Mouse (Mus musculus): ENCODE data around the gene Prss53. TPM values are rescaled to one million over a fixed set of nuclear protein-coding genes. Genes with fewer than 3 reads are reported as not detected.

The Prss53 gene
- total RNA-seq (2021) = 1.2 and 2.2 TPM in 2 replicates
- long read RNA-seq, partial matches to known transcripts = 0 of 1 reads
- long read RNA-seq, other reads (novel, unspliced or antisense) = 1 of 1 reads

DNA sequence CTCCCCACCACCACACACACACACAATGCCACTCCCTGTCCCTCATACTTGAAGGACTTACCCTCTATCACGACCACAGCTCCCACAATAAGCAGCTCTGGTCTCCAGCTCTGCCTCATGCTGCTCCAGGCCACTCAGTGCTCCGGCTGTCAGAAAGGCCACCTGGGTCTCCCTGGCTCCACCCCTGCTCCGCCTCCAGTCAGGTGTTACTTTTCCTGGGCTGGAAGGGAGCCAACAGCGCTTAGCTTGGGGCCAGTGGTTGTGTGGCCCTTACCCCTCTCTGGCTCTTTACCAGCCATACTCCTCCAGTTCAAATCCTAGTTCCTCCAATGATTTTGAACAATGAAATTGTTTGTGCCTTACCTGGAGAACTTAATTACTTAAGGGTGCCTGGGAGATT is at the start of gene Prss53:
Gene Prss53 (minus strand): TSS at position 173 of the 400 bp plus-strand sequence.
- no peak for DNase-seq

DNA sequence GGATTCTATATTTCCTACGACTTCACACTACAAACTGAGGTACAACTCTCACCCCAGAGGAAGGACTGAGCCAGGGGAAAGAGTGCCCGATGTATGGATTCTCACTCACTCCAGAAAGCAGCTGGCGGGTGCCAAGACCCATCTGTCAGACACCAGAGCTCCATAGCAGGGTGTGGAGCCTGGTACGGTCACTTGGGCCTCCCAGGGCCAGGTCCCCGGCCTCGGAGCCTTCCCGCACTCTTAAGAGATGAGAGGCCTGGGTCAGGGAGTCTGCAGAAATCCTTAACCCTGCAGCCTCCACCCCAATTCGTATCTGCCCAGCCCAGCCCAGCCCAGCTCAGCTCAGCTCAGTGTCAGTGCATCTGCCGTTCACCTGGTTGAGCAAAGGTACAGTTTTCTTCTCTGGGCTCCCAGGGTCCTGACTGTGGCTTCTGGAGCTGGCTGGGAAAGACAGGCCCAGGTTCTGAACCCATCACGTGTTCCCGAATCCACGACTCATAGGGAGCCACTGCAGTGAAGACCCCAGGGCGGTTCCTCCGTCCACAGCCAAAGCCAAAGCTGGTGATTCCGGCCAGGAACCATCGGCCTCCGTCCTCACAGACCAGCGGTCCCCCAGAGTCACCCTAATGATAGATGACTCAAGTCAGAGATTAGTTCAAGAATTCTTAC is 45.6 kb upstream of the Prss53 start:
- no peak for DNase-seq

DNA sequence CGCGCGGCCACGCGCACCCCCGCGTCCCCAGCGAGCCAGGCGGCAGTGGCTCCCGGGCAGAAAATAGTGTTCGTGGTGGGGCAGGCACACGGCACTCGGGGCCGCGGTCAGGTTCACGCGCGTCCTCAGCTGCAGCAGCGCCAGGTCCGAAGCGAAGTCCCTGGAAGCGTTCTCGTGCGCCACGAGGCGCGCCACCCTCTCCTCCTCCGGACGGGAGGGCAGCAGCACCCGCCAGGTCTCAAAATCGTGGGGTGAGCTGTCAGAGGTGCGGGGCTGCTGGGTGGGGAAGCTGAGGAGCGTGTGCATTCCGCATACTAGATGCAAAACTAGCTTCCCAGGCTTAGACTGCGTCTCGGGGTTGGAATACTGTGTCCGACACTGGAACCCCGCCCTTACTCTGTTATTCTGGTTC is 45.0 kb upstream of the Prss53 start:
- no peak for DNase-seq

DNA sequence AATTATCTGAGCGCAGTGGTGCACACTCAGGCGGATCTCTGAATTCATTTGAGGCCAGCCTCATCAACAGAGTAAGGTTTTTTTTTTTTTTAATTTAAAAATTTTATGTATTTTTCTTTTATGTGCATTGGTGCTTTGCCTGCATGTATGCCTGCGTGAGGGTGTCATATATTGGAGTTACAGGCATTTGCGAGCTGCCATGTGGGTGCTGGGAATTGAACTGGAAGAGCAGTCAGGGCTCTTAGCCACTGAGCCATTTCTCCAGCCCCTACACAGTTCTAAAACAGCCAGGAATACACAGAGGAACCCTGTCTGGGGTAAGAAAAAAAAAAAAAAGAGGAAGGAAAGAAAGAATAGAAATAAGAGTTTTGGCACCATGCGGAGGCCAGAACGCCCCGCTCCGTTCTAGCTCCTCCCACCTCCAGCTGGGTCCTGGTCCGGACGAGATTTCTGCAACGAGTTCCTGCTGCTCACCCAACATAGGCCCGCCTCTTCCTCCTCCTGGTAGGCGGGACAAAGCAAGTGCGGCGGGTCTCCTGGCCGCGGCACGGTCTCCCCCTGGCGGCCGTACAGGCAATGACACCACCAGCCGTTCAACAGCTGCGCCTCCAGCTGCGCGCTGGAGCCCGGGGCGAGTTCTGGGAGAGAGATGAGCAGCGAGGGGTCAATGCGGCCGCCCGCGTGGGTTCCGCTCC is 44.4 kb upstream of the Prss53 start:
- DNase-seq = peak; percentile 94

DNA sequence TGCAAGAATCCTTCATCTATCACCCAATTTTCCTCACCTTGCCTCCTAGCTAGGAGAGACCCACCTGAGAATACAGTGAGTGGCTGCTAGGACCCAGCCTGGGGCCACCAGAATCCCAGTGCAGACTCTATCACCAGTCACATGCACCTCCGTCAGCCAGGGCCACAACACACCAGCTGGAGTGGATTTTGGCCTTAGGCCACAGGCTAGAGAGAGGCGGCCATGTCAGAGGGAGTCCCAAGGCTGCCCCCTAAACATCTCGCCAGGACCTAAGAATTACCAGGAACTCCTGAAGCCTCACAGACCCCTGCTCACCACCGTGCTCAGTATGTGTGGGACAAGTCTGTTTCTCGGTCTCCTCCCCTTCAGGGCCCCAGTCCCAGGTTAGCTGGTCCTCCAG is 43.3 kb upstream of the Prss53 start:
- DNase-seq = no peak

DNA sequence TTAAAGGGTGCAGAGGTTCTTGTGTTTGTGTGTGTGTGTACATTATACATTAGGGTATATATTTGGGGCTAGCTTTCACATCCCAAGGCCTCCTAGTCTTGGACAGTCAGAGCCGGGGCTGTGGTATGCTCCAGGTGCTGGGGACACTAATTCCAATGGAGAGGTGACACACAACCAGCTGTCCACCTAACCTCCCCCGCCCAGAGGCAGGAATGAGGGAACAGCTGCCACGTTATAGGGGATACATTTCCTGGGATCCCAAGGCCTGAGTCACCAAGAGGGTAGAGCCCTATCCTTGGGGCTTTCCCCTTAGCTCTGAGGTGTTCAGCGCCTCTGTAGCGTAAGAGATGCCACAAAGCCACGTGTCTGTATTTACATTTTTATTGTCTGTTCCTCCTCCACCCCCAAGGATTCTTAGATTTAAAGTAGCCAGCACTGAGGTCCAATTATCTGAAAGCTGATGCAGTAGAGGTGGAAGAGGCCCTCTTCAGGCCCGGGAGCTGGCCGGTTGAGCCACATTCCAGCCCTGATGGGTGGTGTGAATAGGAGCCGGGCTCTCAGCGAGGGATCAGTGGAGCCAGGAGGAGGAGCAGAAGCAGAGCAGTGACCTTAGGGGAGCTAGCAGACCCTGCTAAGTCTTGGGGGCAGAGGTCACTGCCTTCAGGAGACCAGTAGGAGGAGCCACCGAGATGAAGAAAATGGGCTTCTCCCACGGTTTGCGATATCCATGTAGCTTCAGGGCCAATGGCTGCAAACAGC is 41.7 kb upstream of the Prss53 start:
- no peak for DNase-seq

DNA sequence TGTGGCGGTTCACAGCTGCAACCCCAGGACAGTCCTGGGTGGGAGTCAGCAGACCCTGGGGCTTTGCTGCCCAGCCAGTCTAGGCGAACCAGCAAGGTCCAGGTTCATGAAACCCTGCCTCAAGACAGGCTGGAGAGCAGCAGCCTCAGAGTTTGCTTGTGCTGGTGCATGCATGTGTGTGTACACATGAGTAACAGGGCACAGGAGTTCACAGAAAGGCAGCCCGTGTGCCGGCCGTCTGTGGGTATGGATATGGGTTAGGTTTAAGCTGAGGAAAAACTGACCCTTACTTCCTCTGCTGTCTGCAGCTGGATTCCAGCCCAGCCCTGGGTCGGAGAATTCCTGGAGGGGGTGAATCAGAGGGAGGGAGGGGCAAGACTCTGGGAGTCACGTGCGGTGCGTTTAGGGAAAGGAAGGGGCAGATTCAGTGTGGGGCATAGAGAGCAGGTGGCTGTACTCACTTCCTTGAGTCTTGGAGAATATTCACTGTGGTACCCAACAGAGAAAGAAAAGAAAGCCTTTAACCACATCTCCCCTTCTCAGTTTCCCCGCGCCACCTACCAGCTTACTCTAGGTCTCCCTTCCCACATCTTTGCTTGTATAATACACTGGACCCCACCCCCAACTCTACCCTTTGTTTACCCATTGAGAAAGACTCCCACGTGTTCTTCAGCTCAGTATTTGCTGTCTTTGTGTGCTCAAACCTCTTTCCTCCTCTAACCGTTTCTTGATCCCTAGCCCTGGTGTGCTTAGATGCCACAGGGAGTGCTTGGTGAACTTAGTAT is 40.8 kb upstream of the Prss53 start:
- peak; percentile 67 for DNase-seq

DNA sequence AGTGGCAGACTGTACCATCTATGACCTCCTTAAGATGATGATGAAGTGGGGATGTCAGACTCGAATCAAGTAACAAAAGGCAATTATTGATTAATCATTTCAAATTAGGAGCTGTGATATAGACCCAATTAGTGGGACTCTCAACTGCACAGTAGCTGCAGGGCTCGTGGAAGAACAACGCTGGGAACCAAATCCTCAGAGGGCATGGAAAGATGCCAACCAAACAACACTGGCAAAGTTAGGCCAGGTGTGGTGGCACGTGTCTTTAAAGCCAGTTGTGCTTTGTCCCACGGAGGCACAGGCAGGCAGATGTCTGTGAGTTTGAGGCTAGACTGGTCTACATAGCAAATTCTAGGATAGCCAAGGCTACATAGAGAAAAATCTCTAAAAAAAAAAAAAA is 39.9 kb upstream of the Prss53 start:
- no peak for DNase-seq

DNA sequence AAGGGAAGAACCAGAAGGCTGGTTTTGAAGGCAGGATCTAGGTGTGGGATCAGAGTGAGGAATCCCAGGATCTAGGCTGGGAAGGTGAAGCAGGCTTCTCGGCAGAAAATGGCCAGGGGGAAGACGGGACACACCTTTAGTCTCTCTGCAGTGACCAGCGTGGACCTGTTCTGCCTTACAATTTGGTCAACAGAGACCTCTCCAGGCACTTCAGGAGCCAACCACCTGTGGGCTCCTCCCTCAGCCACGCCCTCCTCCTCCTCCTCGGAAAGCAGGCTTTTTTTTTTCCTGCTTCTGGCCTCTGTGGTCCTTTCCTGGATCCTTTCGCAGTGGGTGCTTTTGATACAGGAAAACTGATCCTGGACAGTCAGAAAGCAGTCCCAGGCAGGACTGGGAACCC is 39.2 kb upstream of the Prss53 start, which contains the start of gene Prss8:
Gene Prss8 (minus strand): TSS at position 182 of the 400 bp plus-strand sequence.
- DNase-seq = no peak

DNA sequence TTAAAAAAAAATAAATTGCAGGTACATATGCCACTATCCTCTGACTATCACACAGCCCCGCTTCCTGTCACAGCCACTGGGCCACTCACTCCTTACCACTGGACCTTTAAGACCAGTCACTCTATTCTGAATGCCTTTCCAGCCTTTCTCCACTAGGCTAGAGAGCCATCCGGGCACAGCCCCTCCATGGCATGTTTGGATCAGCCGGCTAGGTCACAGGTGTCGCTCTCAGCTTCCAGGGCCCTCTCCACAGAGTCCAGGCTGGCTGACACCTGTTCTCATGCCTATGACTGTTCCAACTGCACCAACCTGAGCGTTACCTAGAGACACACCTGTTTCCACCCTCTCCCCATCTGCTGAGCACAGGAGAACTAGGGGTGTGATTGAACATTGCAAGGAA is 37.8 kb upstream of the Prss53 start:
- DNase-seq = no peak

DNA sequence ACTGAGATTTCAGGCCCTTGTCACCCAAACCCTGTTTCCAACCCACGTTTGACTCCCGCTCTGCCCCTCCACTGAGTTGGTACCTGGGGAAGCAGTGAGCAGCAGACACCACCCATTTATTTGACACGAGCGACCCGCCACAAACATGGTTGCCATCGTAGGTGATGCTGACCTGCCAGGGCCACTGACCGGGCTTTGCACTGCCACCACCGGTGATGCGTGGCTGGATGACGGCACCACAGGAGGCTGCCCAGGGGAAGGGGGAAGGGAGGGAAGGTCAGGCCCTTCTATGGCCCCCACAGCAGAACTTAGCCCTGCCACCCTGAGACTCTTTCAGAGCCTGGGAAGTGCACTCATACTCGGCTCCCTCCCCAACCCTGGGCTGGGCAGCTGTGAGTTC is 37.0 kb upstream of the Prss53 start:
- DNase-seq = no peak

DNA sequence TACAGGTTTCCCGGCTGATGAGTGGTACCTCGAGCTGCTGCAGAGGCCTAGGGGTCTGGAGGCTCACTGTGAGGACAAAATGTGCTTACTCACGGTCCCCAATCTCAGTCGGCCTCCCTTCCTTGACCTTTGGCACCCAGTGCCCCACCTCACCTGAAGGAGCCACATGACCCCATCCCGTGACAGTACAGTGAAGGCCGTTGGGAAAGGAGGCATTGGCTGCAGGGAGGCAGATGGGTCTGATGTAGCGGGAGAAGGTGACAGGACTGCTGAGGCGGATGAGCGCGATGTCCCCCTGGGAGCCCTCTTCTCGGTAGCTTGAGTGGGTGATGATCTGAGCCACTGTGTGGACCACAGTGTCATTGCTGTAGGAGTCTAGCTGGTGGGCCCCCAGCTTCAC is 36.1 kb upstream of the Prss53 start:
- DNase-seq = no peak

DNA sequence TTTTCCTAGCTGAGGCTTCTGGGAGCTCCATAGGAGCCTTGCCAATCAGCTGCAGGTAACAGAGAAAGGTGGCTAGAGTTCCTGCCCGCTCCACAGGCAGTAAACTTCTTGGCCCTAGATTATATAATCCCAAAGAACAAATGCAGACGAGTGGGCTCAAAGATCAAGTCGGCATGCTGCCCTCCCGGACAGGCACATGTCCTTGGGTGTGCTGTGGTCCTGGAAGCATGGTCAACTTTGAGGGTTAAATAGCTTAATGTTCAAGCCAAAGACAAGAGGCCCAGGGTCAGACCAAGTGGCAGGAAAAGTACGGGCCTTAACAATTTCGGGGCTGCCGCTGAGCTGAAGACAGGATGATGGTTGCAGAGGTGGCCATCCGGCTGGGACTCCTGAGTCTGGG is 35.3 kb upstream of the Prss53 start:
- DNase-seq = no peak

DNA sequence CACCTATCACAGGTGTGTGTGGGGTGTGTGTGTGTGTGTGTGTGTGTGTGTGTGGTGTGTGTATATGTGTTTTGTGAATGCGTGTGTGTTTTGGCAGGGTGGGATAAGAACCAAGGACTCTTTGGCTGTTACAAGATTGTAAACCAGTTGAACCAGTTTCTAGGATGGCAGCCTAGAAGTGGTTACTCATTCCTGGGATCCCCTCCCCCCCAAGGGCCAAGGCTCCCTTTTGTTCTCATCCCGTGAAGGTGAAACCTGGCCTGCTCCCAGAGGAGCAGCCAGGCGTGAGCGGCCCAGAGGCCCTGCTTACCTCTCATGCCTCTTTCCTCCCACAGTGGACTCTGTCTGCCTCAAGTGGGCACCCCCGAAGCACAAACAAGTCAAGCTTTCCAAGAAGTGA is 34.5 kb upstream of the Prss53 start:
- no peak for DNase-seq

DNA sequence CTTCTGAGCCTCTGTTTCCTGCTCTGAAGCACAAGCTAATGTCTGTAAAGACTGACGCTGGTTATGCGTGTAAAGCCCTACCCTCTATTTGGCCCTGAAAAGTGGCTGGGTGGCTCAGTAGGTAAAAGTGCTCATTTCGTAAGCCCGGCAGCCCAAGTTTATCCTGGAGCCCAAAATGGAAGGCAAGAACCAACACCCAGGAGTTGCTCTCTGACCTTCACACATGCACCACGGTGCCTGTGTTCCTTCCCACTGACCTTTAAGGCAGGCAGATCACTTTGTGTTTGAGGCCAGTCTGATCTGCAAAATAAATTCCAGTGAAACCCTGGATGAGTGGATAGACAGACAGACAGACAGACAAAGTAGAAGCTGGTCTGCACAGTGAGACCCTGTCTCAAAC is 32.9 kb upstream of the Prss53 start:
- no peak for DNase-seq

DNA sequence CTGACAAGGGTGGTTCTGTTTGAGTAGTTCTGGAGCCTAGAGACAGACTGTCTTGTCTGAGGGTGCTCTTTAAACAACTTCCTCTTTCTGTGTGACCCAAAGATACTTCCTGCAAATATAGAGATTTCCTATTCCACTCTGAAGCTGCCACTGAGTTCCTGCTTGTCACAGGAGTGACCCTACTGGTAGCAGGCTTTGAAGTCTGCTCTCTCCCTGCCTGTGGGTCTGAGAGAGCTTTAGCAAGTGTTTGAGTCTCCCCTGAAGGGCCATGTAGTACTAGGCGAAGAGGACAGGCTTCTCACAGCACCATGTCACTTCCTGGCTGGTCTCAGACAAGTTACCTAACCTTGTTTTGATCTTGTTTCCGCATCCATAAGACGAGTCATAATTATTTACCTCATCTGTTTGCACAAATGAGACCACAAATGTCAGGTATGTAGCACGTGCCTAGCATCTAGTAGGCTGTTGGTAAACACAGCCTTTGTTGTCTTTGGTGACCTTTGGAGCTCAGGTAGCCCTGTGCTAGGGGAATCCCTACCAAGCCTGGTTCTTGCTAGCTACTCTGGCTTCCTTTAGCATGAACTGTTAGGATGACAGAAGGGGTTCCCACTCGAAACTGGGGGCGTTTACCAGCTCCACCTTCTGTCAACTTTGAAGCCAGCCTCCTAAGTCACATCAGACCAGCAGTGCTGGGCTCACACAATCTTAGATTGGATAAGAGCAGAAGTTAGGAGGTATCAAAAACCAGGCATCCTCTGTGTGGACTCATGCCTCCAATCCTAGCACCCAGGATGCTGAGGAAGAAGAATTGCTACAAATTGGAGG is 31.9 kb upstream of the Prss53 start:
- no peak for DNase-seq

DNA sequence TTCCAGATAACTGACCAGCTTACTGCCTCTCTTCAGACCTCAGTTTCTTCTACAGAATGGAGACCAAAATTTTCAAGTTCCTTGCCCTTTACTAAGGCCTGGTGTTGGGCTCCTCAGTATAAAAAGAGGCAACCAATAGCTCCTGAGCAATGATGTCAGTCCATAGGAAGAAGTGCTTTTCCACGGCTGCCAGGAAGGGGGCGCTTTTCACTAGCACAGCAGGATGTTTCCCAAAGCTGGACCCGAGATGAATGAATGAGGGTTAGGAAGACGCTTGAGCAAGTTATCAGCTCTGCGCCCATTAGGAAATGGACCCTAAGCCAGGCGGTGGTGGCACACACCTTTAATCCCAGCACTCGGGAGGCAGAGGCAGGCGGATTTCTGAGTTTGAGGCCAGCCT is 30.7 kb upstream of the Prss53 start:
- no peak for DNase-seq

DNA sequence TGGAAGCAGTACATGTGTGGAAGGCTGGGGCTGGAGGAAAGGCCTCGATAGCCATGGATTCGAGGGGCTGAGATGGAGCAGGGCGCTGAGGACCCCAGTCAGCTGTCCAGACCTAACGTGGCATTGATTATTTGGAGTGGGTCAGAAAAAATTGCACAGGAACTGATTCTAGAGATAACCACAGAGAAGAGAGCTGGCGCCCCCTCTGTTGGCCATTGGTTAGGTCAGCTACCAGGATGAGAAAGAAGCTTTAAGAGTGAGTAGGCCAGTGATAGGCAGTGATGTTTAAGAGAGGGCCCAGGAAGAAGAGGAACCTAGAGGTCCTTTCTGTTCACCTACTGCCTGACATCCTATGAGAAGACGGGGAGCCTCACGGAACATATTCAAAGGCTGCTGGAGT is 28.5 kb upstream of the Prss53 start:
- DNase-seq = no peak

DNA sequence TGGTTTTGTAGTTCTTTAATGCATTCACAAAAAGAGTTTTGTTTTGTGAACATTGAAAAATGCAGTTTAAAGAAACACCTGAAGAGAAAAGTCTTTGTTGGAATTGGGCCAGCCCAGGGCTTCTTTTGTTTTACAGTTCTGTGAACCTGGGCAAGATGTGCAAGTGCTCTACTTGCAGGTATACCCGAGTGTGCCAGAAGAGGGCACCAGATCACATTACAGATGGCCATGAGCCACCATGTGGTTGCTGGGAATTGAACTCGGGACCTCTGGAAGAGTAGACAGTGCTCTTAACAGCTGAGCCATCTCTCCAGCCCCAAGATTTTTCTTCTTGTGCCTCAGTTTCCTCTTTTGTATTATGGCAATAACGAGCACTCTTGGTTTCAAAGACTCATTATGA is 27.4 kb upstream of the Prss53 start:
- peak; percentile 49 for DNase-seq

DNA sequence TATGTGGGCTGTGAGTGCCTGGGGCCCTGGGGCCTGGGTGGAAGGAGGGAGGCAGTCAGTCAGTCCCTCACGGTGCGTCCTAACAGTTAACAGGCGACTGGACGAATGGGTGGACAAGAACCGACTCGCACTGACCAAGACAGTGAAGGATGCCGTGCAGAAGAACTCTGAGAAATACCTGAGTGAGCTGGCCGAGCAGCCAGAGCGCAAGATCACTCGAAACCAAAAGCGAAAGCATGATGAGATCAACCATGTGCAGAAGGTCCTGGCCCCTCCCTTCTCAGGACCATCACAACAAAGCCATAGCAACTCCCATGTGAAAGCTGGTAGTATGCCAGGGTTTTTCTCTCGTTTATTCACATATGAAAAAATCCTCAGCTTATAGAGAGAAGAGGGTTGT is 24.5 kb upstream of the Prss53 start:
- no peak for DNase-seq

DNA sequence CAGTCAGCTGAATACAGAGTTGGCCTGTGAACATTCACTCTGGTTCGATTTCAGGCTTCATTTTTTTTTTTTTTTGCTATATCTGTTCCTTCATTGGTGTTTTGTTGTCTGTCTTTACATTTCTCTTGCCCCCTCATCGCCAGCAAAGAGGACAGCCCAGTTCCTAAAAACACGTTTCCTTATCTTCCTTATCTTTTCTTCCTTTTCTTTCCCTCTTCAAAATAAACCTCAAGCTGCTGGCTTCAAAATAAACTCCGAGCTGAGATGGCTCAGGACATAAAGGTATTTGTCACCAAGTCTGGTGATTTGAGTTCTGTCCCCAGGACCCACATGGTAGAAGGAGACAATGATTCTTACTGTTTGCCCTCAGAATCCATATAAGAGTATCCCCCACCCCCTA is 22.2 kb upstream of the Prss53 start:
- no peak for DNase-seq

All from adrenal gland, postnatal 25 days (tissue).